Mouse (Mus musculus): ENCODE results near the gene Sbf2. TPM values are rescaled to one million over a fixed set of nuclear protein-coding genes. Genes with fewer than 3 reads are reported as not detected.
"Not testable (repeated sequence)": the region's sequence is repeated elsewhere in the genome, so short reads cannot be mapped to it uniquely, and the experiment has no call there.

The Sbf2 gene
- total RNA-seq, 2 experiments from 2014 or later: 2.3 to 3.9 TPM

GRCm38 (mm10) chr7:110631136-110631888 is 16.6 kb upstream of the Sbf2 start:
- ATAC-seq (replicated peaks; ENCODE audit: low FRiP score, poor library complexity, severe bottlenecking): no peak

DNA sequence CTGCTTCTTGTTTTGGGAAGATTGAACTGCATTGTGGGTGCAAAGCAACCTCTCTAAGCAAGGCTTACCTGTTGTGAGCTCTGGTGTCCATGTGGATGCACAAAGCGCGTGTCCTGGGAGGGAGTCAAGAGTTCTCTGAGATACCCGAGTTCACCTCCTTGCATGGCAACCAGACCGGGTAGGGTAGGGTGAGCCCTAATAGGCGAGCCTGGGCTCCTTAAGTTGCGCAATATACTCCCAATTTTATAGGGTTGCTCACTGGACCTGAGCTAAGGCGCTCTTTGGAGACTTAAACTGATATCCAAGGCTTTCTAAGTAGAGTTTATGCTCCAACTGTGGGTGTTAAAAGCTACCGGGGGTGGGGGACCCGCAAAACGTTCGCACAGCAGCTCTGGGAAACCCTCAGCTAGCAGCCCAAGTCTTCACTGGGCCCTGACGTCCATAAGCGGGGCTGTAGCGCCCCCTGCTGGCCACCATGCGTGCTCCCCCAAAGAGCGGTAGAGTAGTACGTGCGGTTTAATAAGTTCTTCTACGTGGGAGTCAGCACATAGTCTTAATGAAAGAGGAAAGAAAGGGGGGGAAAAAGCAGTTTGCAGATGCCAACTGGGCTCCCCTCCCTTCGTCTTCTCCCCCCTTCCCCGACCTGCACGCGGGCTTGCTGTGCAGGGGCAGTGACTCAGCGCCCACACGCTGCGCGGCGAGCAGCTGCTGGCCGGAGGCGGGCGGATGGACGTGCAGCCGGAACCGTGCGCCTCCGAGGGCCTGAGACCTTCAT is 15.4 kb upstream of the Sbf2 start:
- no peak for ATAC-seq (replicated peaks; ENCODE audit: low FRiP score, poor library complexity, severe bottlenecking)

GRCm38 (mm10) chr7:110628611-110629354 is 14.1 kb upstream of the Sbf2 start:
- no peak for ATAC-seq (replicated peaks; ENCODE audit: low FRiP score, poor library complexity, severe bottlenecking)

DNA sequence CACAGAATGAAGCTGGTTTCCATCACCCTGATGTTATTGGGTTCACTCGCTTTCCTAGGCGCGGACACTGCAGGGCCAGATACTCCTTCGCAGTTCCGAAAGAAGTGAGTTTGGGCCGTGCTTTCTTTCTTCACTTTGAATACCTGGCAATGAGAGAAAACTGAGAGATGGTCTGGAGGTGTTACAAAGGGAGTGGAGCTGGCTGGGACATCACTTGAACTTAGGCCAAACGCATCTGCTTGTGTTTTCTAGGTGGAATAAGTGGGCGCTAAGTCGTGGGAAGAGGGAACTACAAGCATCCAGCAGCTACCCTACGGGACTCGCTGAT is 13.5 kb upstream of the Sbf2 start:
- ATAC-seq (replicated peaks; ENCODE audit: low FRiP score, poor library complexity, severe bottlenecking): no peak

- ATAC-seq (replicated peaks; ENCODE audit: low FRiP score, poor library complexity, severe bottlenecking): 0 out of 2 replicates have a peak, but pooled peaks have one; percentile 28
Observed at GRCm38 (mm10) chr7:110627486-110628272, 13.0 kb upstream of the Sbf2 start, which contains the start of gene Adm. Adm (plus strand) TSS chr7:110627661.

- ATAC-seq (replicated peaks; ENCODE audit: low FRiP score, poor library complexity, severe bottlenecking): no peak
Observed at GRCm38 (mm10) chr7:110627099-110627482, 12.4 kb upstream of the Sbf2 start.

GRCm38 (mm10) chr7:110626186-110627098 is 11.7 kb upstream of the Sbf2 start:
- no peak for ATAC-seq (replicated peaks; ENCODE audit: low FRiP score, poor library complexity, severe bottlenecking)

DNA sequence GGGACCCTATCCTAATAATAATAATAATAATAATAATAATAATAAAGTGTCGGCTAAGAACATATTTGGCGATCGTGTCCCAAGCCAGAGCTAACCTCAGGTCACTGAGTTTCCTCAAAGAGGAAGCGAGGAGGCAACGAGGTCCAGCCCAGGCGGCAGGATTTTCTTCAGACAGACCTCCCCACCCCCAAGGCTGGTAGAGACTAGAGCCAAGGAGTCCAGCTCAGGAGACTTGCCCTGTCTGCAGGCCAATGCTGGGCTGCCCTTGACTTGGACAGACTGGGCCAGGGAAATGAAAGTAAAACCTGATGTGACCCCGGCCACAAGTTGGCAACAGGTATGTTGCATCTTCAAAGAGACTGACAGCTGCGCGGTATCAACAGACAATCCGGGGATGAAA is 10.8 kb upstream of the Sbf2 start:
- ATAC-seq (replicated peaks; ENCODE audit: low FRiP score, poor library complexity, severe bottlenecking): no peak

DNA sequence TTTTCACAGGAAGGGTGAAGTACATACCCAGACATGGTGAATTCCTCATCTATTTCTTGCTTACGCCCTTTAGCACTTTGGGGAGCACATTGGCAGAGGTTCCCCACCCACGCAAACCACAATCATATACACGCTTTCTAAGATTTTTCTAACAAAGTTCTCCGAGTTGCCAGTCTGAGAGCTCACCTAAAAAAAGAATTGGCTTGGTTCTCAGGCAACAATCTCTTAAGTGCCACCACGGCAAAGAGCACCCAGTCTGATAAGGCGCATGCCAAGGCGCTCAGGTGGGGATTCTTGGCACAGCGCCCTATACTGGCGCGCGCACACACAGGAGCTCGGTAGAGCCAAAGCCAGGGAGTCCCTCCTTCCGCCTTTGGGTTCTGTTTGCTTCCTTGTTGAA is 10.2 kb upstream of the Sbf2 start:
- no peak for ATAC-seq (replicated peaks; ENCODE audit: low FRiP score, poor library complexity, severe bottlenecking)

- no peak for ATAC-seq (replicated peaks; ENCODE audit: low FRiP score, poor library complexity, severe bottlenecking)
Observed at GRCm38 (mm10) chr7:110624067-110624466, 9.3 kb upstream of the Sbf2 start.

GRCm38 (mm10) chr7:110619086-110619611 is 4.4 kb upstream of the Sbf2 start:
- no peak for ATAC-seq (replicated peaks; ENCODE audit: low FRiP score, poor library complexity, severe bottlenecking)

GRCm38 (mm10) chr7:110615792-110616191 is 1.1 kb upstream of the Sbf2 start:
- ATAC-seq (replicated peaks; ENCODE audit: low FRiP score, poor library complexity, severe bottlenecking): no peak

GRCm38 (mm10) chr7:110615151-110615631 is 469 bp upstream of the Sbf2 start:
- ATAC-seq (replicated peaks; ENCODE audit: low FRiP score, poor library complexity, severe bottlenecking): no peak

DNA sequence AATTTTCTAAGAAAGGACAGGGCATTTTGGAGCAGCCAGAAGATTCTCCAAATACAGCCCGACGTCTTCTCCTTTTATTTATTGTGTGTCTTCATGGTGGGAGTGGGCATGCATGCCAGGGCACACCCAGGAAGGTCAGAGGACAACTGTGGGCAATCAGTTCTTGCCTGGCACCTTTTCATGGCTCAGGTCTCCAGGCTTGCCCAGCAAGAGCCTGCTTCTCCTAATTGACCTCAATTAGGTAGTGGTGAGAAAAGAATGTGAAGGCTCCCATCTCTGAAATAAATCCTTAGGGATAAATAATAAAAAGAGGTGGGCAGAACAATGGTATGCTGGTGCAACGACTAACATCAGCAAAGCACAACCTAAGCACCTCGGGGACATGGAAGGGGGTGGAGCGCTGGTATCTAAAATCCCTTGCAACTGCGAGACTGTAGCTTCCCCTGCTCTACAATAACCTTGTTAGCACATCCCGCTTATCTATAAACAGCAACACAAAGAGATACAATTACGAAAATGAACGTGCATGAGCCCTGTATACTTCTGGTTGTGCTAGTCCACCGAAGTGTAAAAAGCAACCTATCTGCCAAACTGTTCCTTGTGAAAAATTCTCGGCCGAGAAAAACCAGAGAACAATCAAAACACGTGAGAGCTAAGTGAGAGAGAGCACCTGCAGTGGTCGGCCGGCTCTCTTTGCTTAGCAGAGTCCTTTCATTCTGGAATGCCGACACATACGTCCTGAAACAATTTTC is 1.2 kb downstream of the Sbf2 start:
- ATAC-seq (replicated peaks; ENCODE audit: low FRiP score, poor library complexity, severe bottlenecking): no peak

- ATAC-seq (replicated peaks; ENCODE audit: low FRiP score, poor library complexity, severe bottlenecking): no peak
Observed at GRCm38 (mm10) chr7:110606906-110607305, 7.8 kb downstream of the Sbf2 start.

- ATAC-seq (replicated peaks; ENCODE audit: low FRiP score, poor library complexity, severe bottlenecking): no peak
Observed at GRCm38 (mm10) chr7:110605476-110605875, 9.2 kb downstream of the Sbf2 start.

- no peak for ATAC-seq (replicated peaks; ENCODE audit: low FRiP score, poor library complexity, severe bottlenecking)
Observed at GRCm38 (mm10) chr7:110597141-110597540, 17.6 kb downstream of the Sbf2 start.

DNA sequence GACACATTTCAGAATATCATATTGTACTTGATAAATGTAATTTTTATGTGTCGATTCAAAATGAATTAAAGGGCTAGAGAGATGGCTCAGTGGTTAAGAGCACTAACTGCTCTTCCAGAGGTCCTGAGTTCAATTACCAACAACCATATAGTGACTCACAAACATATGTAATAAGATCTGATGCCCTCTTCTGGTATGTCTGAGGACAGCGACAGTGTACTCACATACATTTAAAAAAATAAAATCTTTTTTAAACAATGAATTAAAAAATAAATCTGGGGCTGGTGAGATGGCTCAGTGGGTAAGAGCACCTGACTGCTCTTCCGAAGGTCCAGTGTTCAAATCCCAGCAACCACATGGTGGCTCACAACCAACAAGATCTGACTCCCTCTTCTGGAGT is 20.7 kb downstream of the Sbf2 start:
- ATAC-seq (replicated peaks; ENCODE audit: low FRiP score, poor library complexity, severe bottlenecking): not testable (repeated sequence)

All from erythroblast, adult 5-6 weeks (primary cell).